Mouse (Mus musculus) A20 (cell line): ENCODE results near the gene Akr1b8.
"Not testable (repeated sequence)": the region's sequence is repeated elsewhere in the genome, so short reads cannot be mapped to it uniquely, and the experiment has no call there.

Experiments used
- DNase-seq: peaks from one replicate; pipeline ENCODE4 v3.0.0-alpha.2; 2011; ENCODE audit warnings: low read depth, low spot score

The Akr1b8 gene

GRCm38 (mm10) chr6:34353658-34354353 is at the start of gene Akr1b8:
Gene Akr1b8, plus strand, starts transcription at chr6:34354119.
- DNase-seq: no peak

GRCm38 (mm10) chr6:34304675-34305241 is 49.2 kb upstream of the Akr1b8 start:
- no peak for DNase-seq

GRCm38 (mm10) chr6:34306797-34307196 is 47.1 kb upstream of the Akr1b8 start:
- no peak for DNase-seq

GRCm38 (mm10) chr6:34309526-34309925 is 44.4 kb upstream of the Akr1b8 start:
- no peak for DNase-seq

- DNase-seq: no peak
These were observed 43.8 kb upstream of the Akr1b8 start for GRCm38 (mm10) chr6:34310023-34310595.

- DNase-seq: no peak
These were observed 40.5 kb upstream of the Akr1b8 start for GRCm38 (mm10) chr6:34313386-34313785.

- no peak for DNase-seq
These were observed 40.0 kb upstream of the Akr1b8 start for GRCm38 (mm10) chr6:34313921-34314320.

- DNase-seq: peak; percentile 94
These were observed 36.8 kb upstream of the Akr1b8 start, which contains the start of gene Akr1b3 for GRCm38 (mm10) chr6:34316854-34317771. Gene Akr1b3, minus strand, starts transcription at chr6:34317478.

- DNase-seq: no peak
These were observed 35.7 kb upstream of the Akr1b8 start for GRCm38 (mm10) chr6:34318172-34318571.

- no peak for DNase-seq
These were observed 35.3 kb upstream of the Akr1b8 start for GRCm38 (mm10) chr6:34318636-34319035.

- no peak for DNase-seq
These were observed 31.8 kb upstream of the Akr1b8 start for GRCm38 (mm10) chr6:34322121-34322520.

GRCm38 (mm10) chr6:34331379-34331778 is 22.5 kb upstream of the Akr1b8 start:
- no peak for DNase-seq

GRCm38 (mm10) chr6:34331804-34332203 is 22.1 kb upstream of the Akr1b8 start:
- not testable (repeated sequence) for DNase-seq

GRCm38 (mm10) chr6:34334673-34335072 is 19.2 kb upstream of the Akr1b8 start:
- no peak for DNase-seq

GRCm38 (mm10) chr6:34337799-34338198 is 16.1 kb upstream of the Akr1b8 start:
- DNase-seq: no peak

- DNase-seq: no peak
These were observed 11.9 kb upstream of the Akr1b8 start for GRCm38 (mm10) chr6:34341991-34342390.

- no peak for DNase-seq
These were observed 11.4 kb upstream of the Akr1b8 start for GRCm38 (mm10) chr6:34342476-34342875.

GRCm38 (mm10) chr6:34343426-34343825 is 10.5 kb upstream of the Akr1b8 start:
- DNase-seq: no peak

GRCm38 (mm10) chr6:34344135-34344850 is 9.6 kb upstream of the Akr1b8 start:
- no peak for DNase-seq

GRCm38 (mm10) chr6:34344935-34345334 is 9.0 kb upstream of the Akr1b8 start:
- no peak for DNase-seq
